Mouse (Mus musculus) small intestine, adult 2 months (tissue): ENCODE measurements around the gene Dcakd. TPM values are rescaled to one million over a fixed set of nuclear protein-coding genes. Genes with fewer than 3 reads are reported as not detected.
A peak's percentile ranks its signal among the peaks of the same experiment; 100 is the strongest.

Experiments used
- H3K27ac ChIP-seq: fragments of 200-500 bp; 2 replicates; pipeline ENCODE4 v1.5.1; 2012; ENCODE audit warnings: low read depth, low read length, control low read depth, inconsistent platforms; ENCODE audit not compliant: insufficient read depth
- H3K27me3 ChIP-seq: fragments of 200-500 bp; 2 replicates; pipeline ENCODE4 v1.6.1; 2012; ENCODE audit warnings: mild to moderate bottlenecking, moderate library complexity, low read length, inconsistent platforms; ENCODE audit not compliant: control insufficient read depth, insufficient read depth
- H3K36me3 ChIP-seq: fragments of 200-500 bp; 2 replicates; pipeline ENCODE4 v1.6.1; 2012; ENCODE audit warnings: mild to moderate bottlenecking, low read length, control low read depth, inconsistent platforms; ENCODE audit not compliant: control insufficient read depth, insufficient read depth
- H3K4me1 ChIP-seq: fragments of 200-500 bp; 2 replicates; pipeline ENCODE4 v1.6.1; 2012; ENCODE audit warnings: low read length, inconsistent platforms, mixed read lengths; ENCODE audit not compliant: control insufficient read depth, insufficient read depth, insufficient read length
- H3K4me3 ChIP-seq: fragments of 200-500 bp; 2 replicates; pipeline ENCODE4 v1.5.1; 2012; ENCODE audit warnings: low read depth, mild to moderate bottlenecking, control low read depth, inconsistent platforms, low read length, moderate library complexity
- CTCF ChIP-seq: fragments of 200-500 bp; IDR thresholded peaks from 2 replicates; pipeline ENCODE4 v1.5.1; 2012; ENCODE audit warnings: low read depth, mild to moderate bottlenecking, control low read depth, inconsistent platforms, low read length, moderate library complexity, mixed read lengths; ENCODE audit not compliant: insufficient replicate concordance, insufficient read length; ENCODE audit errors: extremely low read depth
- POLR2A ChIP-seq: fragments of 200-500 bp; IDR thresholded peaks from 2 replicates; pipeline ENCODE4 v1.6.1; 2012; ENCODE audit warnings: low read depth, mild to moderate bottlenecking, control low read depth, inconsistent platforms, low read length, moderate library complexity
- WGBS: fragments of 180-500 bp; shearing (Covaris S2); methylation state at CpG from one replicate; pipeline ENCODE4 v1.1.7; 2018; 5-methylcytosine and 5-hydroxymethylcytosine counted together
- polyA plus RNA-seq: library from polyadenylated mRNA; depleted of rRNA; stranded (reverse); fragments of >200 nt; gene quantifications from 2 replicates; pipeline ENCODE4 v1.2.3, GENCODE M21; 2012

Dcakd gene
- polyA plus RNA-seq, 1 experiment: 57.7 TPM

DNA sequence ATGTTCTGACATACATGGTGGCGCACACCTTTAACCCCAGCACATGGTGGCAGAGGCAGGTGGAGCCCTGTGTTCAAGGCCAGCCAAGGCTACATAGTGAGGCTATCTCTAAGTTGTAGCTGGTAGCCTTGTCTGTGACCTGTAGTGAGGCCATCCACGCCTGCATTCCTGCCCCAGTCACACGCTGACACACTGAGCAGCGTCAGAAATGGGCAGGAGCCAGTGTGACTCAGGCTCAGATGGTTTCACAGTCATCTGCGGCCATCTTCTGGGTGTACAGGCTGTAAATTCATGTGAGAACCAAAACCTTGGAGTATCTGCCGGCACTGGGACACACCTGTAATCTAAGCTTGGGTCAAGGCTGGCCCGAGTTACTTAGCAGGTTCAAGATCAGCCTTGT lies 28.5 kb upstream of the Dcakd start:
- Histone ChIP-seq H3K27me3 (no peaks in the 10 kb centered on the region), H3K4me1 (0 out of 2 replicates have a peak, but pooled peaks cover 2% of the 10 kb centered on the region), H3K27ac (no peak overlapping the region), H3K36me3 (peaks cover 73% of the 10 kb centered on the region), H3K4me3 (no peak overlapping the region)
- no peak for TF ChIP-seq CTCF
- TF ChIP-seq POLR2A: no peak
- 91% methylated on average over 7 of the region's 7 CpGs for WGBS

DNA sequence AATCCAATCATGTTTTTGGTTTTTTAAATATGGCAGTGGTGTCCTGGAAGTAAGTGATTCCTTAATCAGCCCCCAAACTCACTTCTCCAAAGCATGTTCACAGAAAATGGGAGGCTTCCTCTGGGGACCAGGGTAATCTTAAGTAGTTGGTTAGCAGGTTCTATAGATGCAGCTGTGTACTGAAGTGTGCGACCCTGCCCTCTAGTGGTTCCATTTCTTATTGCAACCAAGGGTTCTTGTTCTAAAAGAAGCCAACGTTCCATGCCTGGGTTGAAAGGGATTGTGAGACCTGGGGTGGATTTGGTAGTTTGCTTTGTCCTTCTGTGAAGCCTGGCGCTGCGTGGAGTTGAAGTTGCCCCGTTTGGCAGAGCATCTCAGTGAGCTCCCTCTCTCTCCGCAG lies 26.7 kb upstream of the Dcakd start:
- TF ChIP-seq POLR2A: no peak
- TF ChIP-seq CTCF: peak; percentile 37; the same call in 1 of the 2 replicates
- H3K27me3 ChIP-seq: no peaks in the 10 kb centered on the region
- no peak overlapping the region for H3K27ac ChIP-seq
- H3K4me3 ChIP-seq: no peak overlapping the region
- H3K36me3 ChIP-seq: peaks cover 73% of the 10 kb centered on the region
- 46% methylated on average over 6 of the region's 6 CpGs for WGBS
- 0 out of 2 replicates have a peak, but pooled peaks cover 2% of the 10 kb centered on the region for H3K4me1 ChIP-seq

DNA sequence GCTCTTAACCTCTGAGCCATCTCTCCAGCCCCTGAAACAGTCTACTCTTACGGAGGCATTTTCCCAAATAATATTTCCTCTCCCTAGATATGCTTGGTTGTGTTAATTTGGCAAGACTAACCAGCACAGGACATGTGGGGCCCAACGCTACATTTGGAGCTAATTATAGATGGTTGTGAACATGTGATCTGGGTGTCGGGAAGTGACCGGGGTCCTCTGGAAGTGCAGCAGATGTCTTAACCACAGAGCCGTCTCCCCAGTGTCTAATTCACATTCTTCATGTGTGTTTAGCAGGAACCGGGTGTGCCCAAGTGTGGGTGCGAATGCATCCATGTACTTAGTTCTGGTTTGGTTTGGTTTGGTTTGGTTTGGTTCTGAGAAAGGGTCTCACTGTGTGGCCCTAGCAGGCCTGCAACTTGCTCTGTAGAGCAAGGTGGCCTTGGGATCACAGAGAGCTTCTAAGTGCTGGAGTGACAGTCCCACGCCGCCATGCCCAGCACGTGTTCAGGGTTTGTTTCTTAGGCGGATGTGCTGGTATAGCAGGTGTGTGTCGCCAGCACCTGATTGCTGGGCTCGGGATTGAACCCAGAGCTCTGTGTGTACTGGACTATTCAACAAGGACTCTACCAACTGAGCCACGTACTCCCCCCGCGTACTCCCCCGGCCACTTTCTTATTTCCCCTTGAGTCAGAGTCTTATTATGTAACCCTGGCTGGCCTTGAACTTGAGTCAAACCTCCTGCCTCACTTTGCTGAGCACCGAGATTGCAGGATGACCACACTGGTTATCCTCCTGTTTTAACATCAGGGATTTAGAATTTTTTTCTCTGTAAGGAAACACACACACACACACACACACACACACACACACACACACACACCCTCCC lies 25.3 kb upstream of the Dcakd start:
- Histone ChIP-seq H3K27ac (no peak overlapping the region), H3K4me3 (no peak overlapping the region), H3K4me1 (0 out of 2 replicates have a peak, but pooled peaks cover 2% of the 10 kb centered on the region), H3K36me3 (peaks cover 65% of the 10 kb centered on the region), H3K27me3 (no peaks in the 10 kb centered on the region)
- no peak for TF ChIP-seq CTCF
- TF ChIP-seq POLR2A: no peak
- 81% methylated on average over 18 of the region's 18 CpGs for WGBS

DNA sequence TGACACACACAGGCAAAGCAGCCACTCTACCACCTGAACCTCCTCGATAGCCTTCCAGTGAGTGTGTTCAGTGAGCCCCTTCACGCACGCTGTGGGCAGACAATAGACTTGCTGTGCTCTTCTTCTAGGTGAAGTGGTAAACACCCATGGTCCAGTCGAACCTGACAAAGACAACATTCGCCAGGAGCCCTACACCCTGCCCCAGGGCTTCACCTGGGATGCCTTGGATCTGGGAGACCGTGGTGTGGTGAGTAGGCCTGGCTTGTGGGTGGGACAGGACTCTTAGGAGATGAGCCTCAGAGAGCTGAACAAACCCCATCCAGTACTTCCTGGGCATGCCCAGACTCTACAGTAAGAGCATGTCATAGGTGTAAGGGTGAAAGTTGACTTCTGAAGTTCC lies 23.9 kb upstream of the Dcakd start:
- no peak overlapping the region for H3K4me3 ChIP-seq
- H3K27ac ChIP-seq: peak overlapping the region; percentile 71
- no peak for TF ChIP-seq CTCF
- TF ChIP-seq POLR2A: no peak
- no peaks in the 10 kb centered on the region for H3K27me3 ChIP-seq
- WGBS: 90% methylated on average over 6 of the region's 6 CpGs
- 0 out of 2 replicates have a peak, but pooled peaks cover 2% of the 10 kb centered on the region for H3K4me1 ChIP-seq
- peaks cover 57% of the 10 kb centered on the region for H3K36me3 ChIP-seq

DNA sequence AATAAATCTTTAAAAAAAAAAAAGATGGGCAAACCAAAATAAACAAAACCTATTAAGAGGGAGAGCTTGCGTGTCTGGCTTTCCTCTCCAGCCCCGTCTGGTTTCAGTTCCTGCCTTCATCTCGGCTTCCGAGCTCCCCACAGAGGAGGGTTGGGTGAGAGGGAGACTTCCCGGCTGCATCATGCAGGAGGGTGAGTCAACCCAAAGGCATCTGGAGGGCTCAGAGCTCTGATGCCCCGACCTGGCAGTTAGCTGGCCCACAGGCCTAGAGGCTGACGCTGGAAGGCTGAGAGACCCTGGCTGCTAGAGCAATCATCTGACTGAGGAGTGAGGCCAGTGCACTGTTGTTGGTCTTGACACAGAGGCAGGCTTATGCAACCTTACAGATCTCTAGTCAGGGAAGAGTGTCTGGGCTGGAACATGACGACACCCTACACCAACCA lies 23.1 kb upstream of the Dcakd start:
- Histone ChIP-seq H3K36me3 (peaks cover 55% of the 10 kb centered on the region), H3K27ac (peak overlapping the region; percentile 71), H3K4me1 (0 out of 2 replicates have a peak, but pooled peaks cover 2% of the 10 kb centered on the region), H3K27me3 (no peaks in the 10 kb centered on the region), H3K4me3 (no peak overlapping the region)
- WGBS: 64% methylated on average over 8 of the region's 8 CpGs
- TF ChIP-seq POLR2A (no peak), CTCF (no peak)

DNA sequence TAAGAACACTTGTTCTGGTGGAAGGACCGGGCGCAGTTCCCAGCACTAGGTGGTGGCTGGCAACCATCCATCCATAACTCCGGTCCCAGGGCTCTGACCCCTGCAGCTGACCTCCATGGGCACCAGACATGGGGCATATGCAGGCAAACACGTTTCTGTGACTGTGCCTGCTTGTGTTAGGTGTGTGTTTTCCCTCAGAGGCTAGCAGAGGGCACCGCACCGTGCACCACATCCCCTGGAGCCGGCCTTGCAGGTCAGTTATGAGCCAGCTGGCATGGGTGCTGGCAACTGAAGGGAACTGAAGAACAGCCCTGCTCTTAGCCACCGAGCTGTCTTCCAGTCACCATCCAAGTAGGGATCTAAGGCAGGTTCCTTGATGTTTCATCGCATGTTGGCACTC lies 22.0 kb upstream of the Dcakd start:
- TF ChIP-seq CTCF: no peak
- TF ChIP-seq POLR2A: no peak
- Histone ChIP-seq H3K4me3 (no peak overlapping the region), H3K27me3 (no peaks in the 10 kb centered on the region), H3K27ac (no peak overlapping the region), H3K36me3 (peaks cover 54% of the 10 kb centered on the region), H3K4me1 (0 out of 2 replicates have a peak, but pooled peaks cover 2% of the 10 kb centered on the region)
- WGBS: 84% methylated on average over 9 of the region's 9 CpGs

DNA sequence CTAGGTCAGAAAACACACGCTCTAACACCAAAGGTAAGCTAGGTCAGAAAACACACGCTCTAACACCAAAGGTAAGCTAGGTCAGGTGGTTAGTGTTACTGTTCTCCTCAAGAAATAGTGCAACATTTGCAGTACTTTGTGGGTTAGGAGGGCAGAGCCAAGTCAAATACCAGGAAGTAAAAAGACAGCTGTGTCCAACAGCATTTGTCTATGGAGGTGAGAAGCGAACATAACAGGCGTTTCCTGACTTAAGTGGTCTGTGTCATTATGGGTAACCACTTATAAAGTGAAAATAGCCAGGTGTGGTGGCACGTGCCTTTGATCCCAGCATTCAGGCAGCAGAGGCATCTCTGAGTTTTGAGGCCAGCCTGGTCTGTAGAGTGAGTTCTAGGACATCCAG lies 21.5 kb upstream of the Dcakd start:
- H3K36me3 ChIP-seq: peaks cover 58% of the 10 kb centered on the region
- H3K4me3 ChIP-seq: no peak overlapping the region
- H3K27me3 ChIP-seq: no peaks in the 10 kb centered on the region
- 83% methylated on average over 5 of the region's 5 CpGs for WGBS
- H3K4me1 ChIP-seq: 0 out of 2 replicates have a peak, but pooled peaks cover 2% of the 10 kb centered on the region
- no peak overlapping the region for H3K27ac ChIP-seq
- TF ChIP-seq CTCF (no peak), POLR2A (no peak)
